Mouse (Mus musculus) gastrocnemius, postnatal 4 days (tissue): Measurements from ENCODE around the gene Gm21992. TPM values are rescaled to one million over a fixed set of nuclear protein-coding genes. Genes with fewer than 3 reads are reported as not detected.

Experiments used
- DNase-seq, 2 experiments: peaks; one replicate each; pipeline ENCODE4 v3.0.0; 2021 to 2022; ENCODE audit warnings: low spot score in 2 of 2, mixed read lengths in 2 of 2
- total RNA-seq, 2 experiments: library from RNA; stranded (reverse); gene quantifications; 2 replicates each; pipeline ENCODE4 v1.2.3; 2021

Gene Gm21992
- total RNA-seq, 2 experiments from 2014 or later: 15.4 to 22.9 TPM

GRCm38 (mm10) chr19:4716756-4717155 is 94.7 kb downstream of the Gm21992 start:
- DNase-seq: no peak

GRCm38 (mm10) chr19:4713886-4714285 is 97.5 kb downstream of the Gm21992 start:
- DNase-seq: no peak

DNA sequence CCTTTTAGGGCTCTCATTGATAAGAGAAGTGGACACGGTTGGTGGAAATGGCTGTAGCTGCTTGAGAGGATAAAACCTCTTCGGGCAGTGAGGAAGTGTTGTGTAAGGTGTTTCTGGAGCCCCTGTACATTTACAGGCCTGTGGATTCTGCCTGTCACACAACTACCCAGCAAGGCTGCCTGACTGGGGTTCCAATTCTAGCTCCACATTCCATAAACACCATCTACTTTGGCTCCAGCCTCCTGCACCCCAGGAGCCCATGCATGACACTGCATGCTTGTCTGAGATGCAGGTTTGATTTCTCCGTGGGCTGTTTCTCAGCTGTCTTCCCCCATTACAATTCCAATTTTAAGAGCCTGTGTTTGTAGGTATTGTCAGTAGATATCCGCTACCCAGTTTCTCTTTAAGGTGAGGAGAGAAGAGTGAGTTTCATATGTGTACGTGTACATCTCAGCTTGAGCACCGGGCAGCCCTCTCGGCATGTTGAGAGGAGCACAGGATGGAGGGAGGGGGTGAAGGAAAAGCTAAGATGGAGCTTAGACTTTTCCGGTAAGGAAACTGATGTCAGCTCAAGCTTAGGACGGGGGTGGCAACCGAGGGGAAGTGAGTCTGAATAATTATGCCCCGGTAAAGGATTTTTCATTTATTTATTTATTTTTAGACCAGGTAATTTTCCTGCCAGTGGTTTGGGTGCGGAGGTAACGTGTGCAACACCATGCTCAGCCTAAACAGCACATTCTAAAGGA is 98.5 kb downstream of the Gm21992 start:
- no peak for DNase-seq

GRCm38 (mm10) chr19:4712156-4712780 is 99.1 kb downstream of the Gm21992 start:
- DNase-seq: no peak

DNA sequence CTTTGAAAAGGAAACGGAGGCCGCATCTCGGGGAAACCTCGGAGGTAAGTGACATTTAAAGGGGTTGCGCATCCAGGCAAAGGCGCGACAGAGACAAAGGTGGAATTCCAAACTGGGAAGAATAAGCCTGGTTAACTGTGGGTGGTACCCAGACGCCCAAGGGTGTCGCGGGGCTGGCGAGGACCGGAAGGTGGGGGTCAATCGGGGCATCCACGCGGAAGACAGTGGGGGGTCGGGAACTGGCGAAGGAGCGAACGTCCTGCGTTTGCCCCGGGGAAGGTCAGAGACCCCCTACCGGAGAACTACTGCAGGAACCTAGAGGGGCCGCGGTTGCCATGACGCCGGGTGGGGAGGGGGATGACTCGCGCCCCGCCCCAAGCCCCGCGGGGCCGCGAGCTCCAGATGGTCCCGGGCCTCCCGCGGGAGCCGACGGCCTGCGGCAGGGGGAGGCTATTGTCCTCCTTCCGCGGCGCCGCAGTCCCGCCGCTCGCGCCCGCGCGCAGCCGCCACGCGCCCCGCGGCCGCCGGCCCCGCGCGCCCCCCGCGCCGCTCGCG is 99.7 kb downstream of the Gm21992 start:
- no peak for DNase-seq

DNA sequence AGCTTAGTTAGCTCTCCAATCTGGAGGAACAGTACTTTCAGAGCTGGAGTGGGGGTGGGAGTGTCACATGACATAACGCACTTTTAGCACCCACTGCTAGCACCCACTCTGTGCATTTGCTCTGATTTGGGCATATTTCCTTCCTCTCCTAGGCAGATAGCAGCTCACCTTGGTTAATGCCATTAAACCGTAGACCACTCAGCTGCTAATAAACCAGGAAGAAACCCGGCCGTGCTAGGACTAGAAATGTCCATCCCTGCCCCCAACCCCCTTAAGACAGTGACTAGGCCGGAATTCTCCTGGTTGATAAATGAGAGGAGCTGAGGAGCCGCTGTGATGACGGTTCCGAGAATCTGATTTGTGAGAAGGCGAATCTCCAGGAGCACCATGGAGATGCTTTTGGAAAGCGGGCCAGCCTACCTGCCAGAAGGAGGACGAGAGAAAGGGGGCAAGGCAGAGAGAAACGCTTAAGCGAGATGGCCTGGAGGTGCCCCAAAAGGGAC is 100.3 kb downstream of the Gm21992 start, which contains the start of gene Sptbn2:
TSS of gene Sptbn2 (plus strand) at position 70 of the 503 bp plus-strand sequence.
- DNase-seq: no peak

DNA sequence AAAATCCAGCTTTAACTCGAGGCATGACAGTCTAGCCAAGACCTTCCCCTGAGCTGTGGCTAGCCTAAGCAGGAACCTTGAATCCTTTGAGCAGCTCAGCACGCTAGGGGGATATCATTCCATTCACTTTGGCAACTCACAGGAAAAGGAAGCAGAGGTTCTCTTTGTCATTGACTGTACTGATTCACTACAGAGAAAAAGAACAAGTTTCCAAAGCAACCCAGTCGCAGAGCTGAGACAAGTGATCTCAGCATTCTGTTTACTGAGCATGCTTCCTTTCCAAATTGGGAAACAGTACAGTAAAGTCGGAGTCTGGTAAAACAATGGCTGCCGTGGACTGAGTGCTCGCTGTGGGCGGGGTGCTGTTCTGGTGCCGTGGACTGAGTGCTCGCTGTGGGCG is 102.6 kb downstream of the Gm21992 start:
- DNase-seq: no peak

GRCm38 (mm10) chr19:4701221-4701620 is 110.2 kb downstream of the Gm21992 start:
- no peak for DNase-seq

- no peak for DNase-seq
Observed at GRCm38 (mm10) chr19:4700656-4701055, 110.8 kb downstream of the Gm21992 start.

DNA sequence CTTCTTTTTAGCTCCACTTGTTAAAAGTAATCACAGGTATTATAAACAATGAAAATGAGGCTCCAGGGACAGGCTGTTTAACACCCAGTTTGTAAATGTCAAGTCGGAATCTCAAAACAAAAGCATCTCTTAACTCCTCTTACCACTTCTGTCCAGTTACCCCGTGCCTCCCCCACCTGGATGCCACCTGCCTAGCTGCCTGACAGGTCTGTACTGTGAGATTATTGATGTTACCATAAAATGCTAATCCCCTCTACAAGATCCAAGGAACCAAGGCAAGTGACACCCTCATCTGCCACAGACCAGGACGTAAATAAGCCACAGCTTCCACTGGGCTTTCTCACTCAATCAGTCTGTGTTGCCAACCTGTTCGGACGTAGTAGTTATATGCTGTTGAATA is 111.6 kb downstream of the Gm21992 start:
- DNase-seq: no peak

DNA sequence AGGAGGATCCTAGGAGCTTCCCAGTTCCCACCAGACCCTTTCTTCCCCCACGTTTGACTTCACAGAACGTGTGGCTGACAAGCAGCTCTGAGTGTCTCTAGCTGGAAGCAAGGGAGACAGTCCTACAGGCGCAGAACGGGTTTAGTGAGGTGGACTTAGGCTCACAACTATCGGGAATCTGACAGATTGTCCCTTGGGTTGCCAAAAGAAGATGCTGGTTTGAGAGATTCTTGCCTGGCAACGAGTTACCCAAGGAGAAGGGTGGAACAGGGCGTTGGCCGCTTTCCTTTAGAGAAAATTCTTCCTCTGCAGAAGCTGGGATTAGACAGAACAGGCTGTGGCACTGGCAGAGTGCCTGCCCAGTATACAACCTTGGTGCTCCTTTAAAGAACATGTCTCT is 112.6 kb downstream of the Gm21992 start:
- DNase-seq: no peak

- DNase-seq: peak; percentile 66 to 69
Observed at GRCm38 (mm10) chr19:4698205-4698677, 113.2 kb downstream of the Gm21992 start, which contains the start of gene Gm960. Gm960 (minus strand) TSS chr19:4698668.

DNA sequence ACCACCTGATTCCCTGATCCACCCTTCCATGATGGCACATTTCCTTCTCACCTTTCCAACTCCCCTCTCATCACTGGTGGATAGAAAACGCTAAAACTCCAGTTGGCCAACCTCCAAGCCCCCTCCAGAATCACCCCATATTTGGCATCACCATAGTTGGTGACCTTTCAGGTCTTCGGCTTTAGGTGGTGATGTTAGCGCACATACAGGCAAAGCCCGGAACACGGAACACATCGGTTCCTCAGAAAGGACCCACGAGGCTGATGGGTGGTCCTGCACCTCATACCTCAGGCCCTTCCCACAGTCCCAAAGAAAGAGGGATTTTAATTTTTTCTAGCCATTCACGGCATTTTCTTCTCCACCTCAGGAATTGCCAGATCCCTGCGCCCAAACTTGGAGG is 113.7 kb downstream of the Gm21992 start:
- no peak for DNase-seq

DNA sequence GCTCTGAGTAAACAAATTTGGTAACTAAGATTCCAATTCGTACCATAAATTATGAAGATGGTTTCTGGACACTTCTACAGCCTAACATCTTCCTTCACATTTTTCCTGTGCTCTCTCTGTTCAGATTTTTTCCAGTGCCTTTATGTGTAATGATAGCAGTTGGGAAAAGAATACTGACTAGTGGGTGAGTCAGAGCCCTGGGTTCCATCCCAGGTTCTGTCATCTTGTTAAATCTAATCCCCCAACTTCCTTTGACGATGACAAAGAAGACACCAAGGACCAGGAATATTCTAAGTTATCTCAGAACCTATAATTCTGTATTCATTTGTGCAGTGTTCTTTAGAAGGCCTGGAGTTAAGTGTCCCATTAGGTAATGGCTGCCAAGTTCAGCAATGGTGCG is 114.3 kb downstream of the Gm21992 start:
- DNase-seq: no peak

GRCm38 (mm10) chr19:4694346-4694745 is 117.1 kb downstream of the Gm21992 start:
- no peak for DNase-seq

Other genes starting within 250 kb of the Gm21992 start
- gene Lrfn4, start 195.9 kb downstream of the Gm21992 start, total RNA-seq: 10 to 100 TPM; 11.4 to 13.0 TPM
- 10 to 100 TPM; 14.3 to 15.8 TPM for gene Rce1, start 186.0 kb downstream of the Gm21992 start, total RNA-seq
- not detected for gene Gm960, start 112.9 kb downstream of the Gm21992 start, total RNA-seq
- under 1 TPM; 0.18 to 0.39 TPM for gene Sptbn2, start 100.4 kb downstream of the Gm21992 start, total RNA-seq
- gene Rbm4b, start 55.1 kb downstream of the Gm21992 start, total RNA-seq: 1 to 10 TPM; 7.4 TPM
- gene Rbm4, start 17.7 kb downstream of the Gm21992 start, total RNA-seq: 10 to 100 TPM; 53.3 to 68.4 TPM
- 10 to 100 TPM; 33.6 to 46.1 TPM for gene Rbm14, start within 50 bp of the Gm21992 start, total RNA-seq
- gene Ccs, start 27.7 kb upstream of the Gm21992 start, total RNA-seq: 10 to 100 TPM; 40.7 to 44.0 TPM
- under 1 TPM in 1 of 2 experiments, not detected in 1; 0.07 TPM for gene Ccdc87, start 27.8 kb upstream of the Gm21992 start, total RNA-seq
- 10 to 100 TPM; 38.9 to 40.9 TPM for gene Ctsf, start 43.5 kb upstream of the Gm21992 start, total RNA-seq
- 1,000 to 10,000 TPM; 1,624 to 1,725 TPM for gene Actn3, start 66.3 kb upstream of the Gm21992 start, total RNA-seq
- 1 to 10 TPM; 6.3 to 7.1 TPM for gene Zdhhc24, start 67.1 kb upstream of the Gm21992 start, total RNA-seq
- 1 to 10 TPM; 3.3 to 4.2 TPM for gene Bbs1, start 95.0 kb upstream of the Gm21992 start, total RNA-seq
- 10 to 100 TPM; 53.2 to 58.1 TPM for gene Dpp3, start 116.7 kb upstream of the Gm21992 start, total RNA-seq
- 1 to 10 TPM; 1.7 to 2.2 TPM for gene Peli3, start 131.5 kb upstream of the Gm21992 start, total RNA-seq
- gene Mrpl11, start 150.5 kb upstream of the Gm21992 start, total RNA-seq: 10 to 100 TPM; 54.4 to 60.4 TPM
- gene Npas4, start 178.7 kb upstream of the Gm21992 start, total RNA-seq: under 1 TPM; 0.10 to 0.20 TPM
- gene Slc29a2, start 212.2 kb upstream of the Gm21992 start, total RNA-seq: 1 to 10 TPM; 8.7 to 9.2 TPM
- 10 to 100 TPM; 28.5 to 31.4 TPM for gene B4gat1, start 227.2 kb upstream of the Gm21992 start, total RNA-seq
- under 1 TPM in 1 of 2 experiments, not detected in 1; 0.29 TPM for gene AC124502.3, start 227.3 kb upstream of the Gm21992 start, total RNA-seq
- gene Brms1, start 229.7 kb upstream of the Gm21992 start, total RNA-seq: 10 to 100 TPM; 18.3 to 19.6 TPM
- 1 to 10 TPM; 3.4 to 3.5 TPM for gene Rin1, start 238.9 kb upstream of the Gm21992 start, total RNA-seq